Mouse (Mus musculus) mature B cell (primary cell): Measurements from ENCODE around the gene Yy1.

ENCODE experiments used
- in situ Hi-C: fragments of 300-500 bp; cut with MboI; formaldehyde crosslinking; loops from 2 replicates; pipeline ENCODE4 v1.14.3; 2019

Yy1 gene

DNA sequence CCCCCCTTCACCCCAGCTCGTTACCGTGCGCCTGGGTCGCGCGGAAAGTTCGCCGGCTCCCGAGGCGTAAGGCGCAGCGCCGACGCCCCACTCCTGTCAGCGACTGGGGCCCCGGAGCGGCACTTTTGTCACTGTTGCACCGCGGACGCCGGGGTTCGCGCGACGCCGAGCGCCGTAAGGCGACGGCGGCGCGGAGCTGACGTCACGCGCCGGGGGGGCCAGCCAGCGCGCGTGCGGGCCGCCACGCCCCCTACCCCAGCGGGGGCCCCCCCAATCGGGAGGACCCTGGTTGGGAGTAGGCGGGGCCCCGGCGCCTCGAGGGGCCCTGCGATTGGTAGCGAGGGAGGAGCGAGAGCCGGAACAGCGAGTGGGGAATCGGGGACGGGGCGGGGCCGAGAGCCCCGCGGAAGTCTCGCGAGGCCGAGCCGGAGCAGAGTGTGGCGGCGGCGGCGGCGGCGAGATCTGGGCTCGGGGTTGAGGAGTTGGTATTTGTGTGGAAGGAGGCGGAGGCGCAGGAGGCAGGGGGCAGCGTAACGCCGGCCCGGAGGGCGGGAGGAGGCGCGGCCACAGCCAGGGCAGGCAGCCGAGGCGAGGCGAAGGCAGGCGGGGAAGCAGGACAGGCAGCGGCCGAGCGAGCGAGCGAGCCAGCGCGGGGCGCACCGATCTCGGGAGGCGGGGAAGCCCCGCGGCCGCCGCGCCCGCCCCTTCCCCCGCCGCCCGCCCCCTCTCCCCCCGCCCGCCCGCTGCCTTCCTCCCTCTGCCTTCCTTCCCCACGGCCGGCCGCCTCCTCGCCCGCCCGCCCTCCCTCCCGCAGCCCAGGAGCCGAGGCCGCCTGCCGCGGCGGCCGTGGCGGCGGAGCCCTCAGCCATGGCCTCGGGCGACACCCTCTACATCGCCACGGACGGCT is at the start of gene Yy1:
TSS of gene Yy1 (plus strand) at position 428 of the 907 bp plus-strand sequence.
- in situ Hi-C loops = no loop called here

DNA sequence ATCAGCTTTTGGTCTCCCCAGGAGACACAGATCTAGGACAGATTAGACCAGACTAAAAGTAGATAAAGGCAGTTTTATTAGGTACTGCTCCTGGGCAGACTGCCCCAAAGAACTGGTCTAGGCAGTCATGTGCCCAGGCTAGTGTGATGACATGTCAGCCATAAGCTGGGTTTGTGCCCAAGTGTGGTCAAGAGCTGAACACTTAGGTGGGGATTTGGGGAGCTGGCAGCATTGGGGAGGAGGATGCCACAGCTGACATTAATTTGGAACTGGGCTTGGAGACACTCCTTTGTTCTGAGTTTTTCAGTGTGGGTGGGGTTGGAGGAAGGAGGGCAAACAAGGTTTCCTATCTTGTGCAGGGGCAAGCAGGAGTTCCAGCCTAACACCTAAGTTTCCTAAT is 46.8 kb upstream of the Yy1 start:
- in situ Hi-C loops = no loop called here

DNA sequence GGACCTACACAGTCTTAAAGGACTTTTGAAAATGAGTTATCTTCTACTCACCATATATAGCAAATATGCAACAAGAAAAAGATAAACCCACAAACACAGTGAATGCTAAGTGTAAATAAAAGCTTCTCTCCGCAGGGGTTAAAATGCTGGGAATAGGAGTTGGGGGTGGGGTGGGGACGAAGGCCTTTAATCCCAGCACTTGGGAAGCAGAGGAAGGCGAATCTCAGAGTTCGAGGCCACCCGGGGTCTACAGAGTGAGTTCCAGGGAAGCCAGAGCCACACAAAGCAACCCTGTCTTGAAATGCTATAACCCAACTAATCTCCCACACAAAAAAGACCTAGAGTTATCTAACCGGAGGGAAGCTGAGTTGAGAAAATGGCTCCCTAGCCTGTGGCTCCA is 43.8 kb upstream of the Yy1 start:
- in situ Hi-C loops = no loop called here

DNA sequence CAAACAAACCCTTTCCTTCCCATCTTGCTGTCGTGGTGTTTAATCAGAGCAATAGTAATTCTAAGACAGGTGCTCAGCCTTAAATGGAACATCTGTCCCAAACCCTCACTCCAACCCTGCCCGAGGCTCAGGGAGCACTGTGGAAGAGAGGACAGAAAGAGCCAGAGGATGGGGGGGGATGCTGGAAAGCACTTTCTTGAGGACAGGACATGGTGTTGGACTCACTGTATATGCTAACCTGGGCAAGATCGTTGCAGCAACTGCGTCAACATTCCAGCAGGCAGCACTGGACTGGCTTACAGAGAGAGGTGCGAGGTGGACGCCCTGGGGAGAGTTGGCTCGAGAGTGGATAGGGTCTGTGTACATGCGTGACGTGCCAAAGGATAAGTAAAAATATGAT is 43.3 kb upstream of the Yy1 start:
- in situ Hi-C loops = no loop called here

DNA sequence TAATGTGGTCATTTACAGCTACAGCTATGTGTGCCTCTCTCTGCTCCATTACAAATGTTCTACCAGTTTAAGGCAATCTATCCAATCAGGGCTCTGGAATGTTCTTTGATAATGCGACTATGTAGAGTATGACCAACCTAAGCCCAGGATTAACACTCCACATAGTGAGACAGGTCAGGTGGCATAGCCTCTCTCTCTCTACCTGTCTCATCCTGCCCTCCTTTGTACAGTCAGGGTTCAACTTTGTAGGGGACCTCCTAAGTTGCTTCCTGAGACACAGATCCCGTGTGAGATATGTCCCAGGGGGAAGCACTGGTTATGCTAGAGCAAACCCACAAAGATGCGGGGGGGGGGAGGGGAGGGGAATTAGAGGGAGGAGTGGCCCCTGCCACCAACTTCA is 42.5 kb upstream of the Yy1 start:
- in situ Hi-C loops = no loop called here

DNA sequence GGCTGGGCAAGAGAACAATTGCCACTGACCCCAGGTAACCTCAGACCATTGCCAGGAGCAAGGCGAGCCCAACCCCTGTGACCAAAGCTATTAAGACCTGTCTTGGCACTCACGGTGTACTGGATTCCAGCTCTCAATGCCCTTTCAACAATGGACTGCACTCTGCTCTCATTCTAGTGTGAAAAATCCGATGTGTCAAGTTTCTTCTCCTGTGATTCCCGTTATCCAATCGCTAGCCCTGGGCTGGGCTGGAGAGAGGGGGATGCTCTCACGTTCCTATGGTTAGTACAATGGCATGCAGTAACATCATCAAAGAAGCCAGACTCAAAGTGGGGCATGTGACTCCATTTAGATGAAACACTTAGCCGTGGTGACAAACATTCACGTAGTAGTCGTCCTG is 41.0 kb upstream of the Yy1 start:
- in situ Hi-C loops = no loop called here

DNA sequence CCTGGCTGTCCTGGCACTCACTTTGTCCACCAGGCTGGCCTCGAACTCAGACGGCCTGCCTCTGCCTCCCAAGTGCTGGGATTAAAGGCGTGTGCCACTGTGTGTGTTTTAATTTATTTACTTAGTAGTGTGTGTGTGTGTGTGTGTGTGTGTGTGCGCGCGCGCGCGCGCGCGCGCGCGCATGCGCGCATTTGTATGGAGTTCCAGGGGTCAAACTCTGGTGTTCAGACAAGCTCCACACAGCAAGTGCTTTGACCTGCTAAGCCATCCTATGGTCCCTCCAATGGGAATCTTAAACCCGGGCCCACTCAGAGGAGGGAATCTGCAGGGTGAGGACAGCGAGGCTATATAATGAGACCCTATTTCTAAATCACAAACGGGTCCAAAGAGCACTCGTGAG is 37.6 kb upstream of the Yy1 start:
- in situ Hi-C loops = no loop called here

DNA sequence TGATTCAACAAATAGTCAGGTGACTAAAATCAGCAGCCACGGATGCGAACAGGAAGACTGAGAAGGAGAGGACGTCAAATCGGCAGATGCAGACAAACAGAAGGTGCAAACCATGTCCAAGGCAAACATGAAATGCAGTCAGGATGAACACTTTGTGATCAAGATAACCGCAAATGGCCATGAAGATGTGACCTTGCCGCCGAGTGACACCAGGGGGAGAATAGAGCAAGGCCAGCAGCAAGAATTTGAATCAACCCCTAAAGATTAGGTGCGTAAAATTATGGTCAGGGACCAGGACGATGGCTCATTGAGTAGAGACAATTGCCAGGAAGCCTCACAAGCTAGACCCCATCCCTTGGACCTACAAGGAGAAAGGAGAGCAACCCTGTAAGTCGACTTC is 36.2 kb upstream of the Yy1 start:
- in situ Hi-C loops = no loop called here

DNA sequence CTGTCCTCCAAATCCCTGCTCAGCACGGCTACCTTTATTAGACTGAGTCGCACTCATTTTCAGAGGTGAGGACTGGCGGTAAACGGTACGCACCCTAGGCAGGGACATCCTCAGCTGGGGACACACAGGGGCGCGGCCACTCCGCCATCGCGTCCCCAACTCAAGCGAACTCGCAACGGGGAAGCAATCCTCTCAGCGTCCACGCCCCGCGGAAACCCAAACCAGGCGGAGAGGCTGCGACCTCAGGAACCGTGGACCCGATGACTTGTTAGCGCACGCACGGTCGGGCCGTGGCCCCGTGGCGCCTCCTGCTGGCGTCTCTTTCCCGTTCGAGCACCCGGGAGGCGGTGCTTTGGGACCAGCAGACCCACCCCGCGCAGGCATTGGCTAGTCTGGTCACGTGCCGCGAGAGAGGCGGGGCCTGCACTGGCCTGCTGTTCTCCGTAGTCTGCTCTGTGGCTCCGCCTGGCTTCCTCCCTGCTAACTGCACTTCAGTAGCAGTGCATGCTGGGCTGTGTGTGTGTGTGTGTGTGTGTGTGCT is 35.0 kb upstream of the Yy1 start:
- in situ Hi-C loops = no loop called here

DNA sequence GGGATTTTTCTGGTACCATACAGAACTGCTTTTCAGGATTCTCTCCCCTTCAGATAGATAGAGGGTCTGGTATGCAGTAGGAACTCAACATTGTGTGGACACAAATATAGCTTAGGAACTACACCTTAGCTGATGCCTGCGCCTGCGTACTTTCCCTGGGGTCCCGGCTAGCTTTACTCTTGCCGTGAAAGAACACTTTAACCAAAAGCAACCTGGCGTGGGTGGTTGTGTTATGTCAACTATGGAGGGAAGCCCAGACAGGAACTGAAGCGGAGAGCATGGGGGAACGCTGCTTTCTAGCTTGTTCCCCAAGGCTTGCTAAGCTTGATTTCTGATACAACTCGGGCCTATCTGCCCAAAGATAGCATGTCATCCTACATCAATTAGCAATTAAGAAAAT is 34.5 kb upstream of the Yy1 start:
- in situ Hi-C loops = no loop called here

DNA sequence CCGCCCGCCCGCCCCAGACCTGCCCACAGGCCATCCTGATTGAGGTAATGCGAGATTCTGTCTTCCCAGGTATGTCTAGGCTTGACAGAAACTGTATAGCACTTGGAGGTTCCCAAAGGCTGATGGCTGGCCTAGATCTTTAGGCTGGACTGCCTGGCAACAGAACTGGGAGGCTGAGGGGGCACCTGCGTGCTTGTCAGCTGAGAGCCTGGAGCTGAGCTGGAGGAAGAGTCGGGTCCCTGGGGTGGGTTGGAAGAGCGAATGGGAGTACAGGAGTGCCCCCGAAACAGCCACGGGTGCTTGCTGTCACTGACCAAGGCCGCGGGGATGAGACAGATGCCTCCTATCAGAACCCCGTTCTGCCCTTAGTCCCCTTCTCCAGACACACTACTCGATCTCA is 34.1 kb upstream of the Yy1 start:
- in situ Hi-C loops = no loop called here

DNA sequence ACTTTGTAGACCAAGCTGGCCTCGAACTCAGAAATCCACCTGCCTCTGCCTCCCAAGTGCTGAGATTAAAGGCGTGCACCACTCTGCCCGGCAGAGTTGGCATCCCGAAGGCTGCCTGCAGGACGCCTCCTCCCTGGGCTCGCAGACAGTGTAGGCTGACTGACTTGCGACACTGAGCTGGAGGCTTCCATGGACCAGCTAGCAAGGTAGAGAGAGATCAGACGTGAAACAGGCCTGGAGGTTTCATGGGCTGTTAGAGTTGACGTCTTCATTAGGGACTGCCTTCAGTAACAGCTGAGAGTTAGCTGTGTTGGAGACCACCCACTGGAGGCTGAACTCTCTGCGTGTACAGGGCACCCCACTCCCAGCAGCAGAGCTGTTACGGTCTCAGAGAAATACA is 33.5 kb upstream of the Yy1 start:
- in situ Hi-C loops = no loop called here

DNA sequence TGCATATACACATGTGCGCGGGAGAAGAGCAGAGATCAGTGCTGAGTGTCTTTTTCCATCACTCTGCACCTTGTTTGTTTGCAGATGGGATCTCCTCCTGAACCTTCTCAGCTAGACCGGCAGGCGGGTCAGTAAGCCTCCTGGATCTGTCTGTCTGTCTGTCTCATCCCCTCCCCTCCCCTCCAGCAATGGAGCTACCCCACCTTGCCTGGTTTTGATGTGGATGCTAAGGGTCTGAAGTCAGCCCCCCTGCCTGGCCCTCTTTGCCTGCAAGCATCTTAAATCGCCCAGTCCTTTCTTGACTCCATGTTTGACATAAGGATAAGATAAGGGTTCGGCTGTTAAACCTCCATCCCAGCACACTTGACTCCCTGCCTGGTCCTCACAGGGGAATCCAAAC is 32.8 kb upstream of the Yy1 start:
- in situ Hi-C loops = loop anchor here (10.0 kb wide), 1 partner anchor 125 kb away; no protein-coding TSS in a partner anchor

DNA sequence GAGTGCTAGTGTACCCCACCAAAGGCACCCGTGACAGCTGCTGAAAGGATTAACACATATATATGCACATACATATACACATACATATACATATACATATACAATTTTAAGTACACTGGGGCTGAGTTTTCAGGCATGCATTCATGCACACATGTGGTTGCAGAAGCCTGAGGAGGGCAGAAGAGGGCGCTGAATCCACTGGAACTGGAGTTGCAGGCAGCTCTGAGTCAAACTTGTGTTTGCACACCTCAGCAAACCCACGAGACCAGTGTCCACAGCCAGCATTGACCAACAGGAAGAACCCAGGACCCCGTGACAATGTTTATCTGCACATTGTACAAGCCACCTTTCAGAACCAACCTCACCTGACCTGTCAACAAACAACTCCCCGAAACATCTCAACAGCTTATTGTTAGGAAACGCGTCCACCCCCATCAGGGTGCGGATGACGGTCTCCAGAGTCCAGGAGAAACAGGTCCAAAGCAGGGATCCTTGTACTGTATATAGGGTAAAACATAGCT is 32.2 kb upstream of the Yy1 start:
- in situ Hi-C loops = loop anchor here (10.0 kb wide), 1 partner anchor 126 kb away; no protein-coding TSS in a partner anchor

DNA sequence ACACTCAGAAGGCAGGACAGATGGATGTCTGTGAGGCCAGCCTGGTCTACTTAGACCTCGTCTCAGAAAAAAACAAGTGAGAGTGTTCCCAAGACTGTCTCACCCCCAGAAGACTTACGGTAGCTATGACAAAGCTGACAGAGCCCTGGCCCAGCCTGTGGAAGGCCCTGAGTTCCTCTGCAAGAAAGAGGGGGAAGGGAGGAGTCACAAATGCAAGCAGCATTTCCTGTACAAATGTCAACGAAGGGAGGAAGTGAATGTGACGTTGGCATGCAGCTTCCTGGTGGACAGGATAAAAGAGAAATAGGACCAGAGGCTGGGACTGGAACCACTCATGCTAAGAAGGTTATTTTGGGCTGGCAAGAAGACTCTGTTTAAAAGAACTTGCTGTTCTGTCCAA is 31.6 kb upstream of the Yy1 start:
- in situ Hi-C loops = loop anchor here (10.0 kb wide), 1 partner anchor 126 kb away; no protein-coding TSS in a partner anchor

DNA sequence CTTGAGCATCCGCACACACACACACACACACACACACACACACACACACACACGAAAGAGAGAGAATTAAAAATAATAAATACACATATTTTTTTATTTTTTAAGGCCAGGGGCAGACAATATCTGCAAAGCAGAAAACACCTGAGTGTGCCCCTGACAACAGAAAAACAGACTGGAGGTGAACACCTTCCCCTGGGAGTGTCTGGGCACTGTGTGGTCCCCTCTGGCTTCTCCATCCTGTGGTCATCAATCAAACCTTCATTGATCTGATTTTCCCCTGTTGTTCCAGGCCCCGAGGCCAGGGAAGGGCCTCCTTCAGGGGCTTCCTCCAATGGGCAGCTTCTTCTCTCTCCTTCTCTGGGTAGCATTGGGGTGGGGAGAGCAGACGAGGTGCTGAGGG is 31.1 kb upstream of the Yy1 start:
- in situ Hi-C loops = loop anchor here (10.0 kb wide), 1 partner anchor 127 kb away; no protein-coding TSS in a partner anchor

DNA sequence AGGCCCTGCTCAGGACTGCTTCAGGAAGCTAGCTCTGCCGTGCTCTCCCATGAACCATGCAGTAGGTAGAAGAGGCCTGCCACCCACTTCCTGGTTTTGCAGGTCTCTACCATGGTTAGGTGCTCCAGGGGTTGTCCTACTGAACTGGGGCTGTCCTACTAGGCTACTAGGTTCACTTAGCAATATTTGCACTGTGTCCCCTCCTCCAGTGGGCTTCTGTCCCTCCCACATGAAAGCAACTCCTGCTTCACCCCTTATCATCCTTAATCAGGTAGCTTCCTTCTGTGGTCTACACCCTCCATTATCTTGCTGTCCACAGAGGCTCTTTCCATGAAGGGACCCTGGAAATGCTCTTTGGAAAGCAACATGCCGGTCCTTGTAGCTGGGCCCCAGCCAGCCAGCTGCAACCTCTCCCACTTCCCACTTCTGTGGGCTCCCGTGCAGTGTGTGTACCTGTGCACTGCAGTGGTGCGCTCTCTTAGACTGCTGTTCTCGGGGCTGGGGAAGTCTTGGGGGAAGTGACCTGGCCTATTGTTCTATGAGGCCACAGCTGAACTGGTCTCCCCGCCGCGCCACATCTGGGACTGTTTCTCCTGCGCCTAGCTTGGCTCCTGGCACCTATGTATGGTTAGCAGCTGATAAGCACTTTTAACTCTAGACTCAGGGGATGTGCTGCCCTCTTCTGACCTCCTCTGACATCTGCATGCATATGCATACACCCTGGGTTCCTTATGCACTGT is 29.5 kb upstream of the Yy1 start:
- in situ Hi-C loops = loop anchor here (10.0 kb wide), 1 partner anchor 128 kb away; no protein-coding TSS in a partner anchor

DNA sequence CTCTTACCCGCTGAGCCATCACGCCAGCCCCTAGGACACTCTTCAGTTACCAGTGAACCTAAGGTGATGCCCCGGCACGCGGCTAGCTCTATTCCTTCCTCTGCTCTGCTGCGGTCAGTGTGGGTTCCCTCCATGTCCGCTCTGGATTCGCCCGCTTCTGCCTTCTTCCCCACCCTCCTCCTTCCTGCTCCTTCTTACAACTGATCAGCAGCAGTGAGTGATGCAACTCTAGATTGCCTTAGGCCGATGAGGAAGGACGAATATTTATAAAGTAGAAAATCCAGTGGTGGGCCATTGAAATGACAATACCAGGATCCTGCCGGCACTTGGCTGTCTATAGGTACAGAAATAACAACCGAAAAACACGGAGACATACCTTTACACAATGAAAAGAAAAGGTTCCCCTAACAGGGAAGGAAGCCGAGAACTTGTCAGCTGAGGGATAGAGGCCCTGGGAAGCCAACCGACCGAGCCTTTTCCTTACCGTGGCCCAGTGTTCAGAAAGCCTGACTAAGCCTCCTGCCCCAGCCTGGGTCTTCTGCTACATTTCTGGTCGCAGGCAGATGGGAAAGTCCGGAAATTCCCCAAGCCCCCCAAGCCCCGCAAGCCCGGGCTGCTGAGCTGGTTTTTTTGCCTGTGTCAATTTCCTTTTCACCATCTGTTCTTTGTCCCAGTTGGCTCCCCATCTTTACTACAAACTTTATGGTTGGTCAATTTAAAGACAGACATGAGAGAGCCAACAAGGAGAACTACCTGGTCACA is 27.7 kb upstream of the Yy1 start:
- in situ Hi-C loops = loop anchor here (10.0 kb wide), 1 partner anchor 130 kb away; no protein-coding TSS in a partner anchor

DNA sequence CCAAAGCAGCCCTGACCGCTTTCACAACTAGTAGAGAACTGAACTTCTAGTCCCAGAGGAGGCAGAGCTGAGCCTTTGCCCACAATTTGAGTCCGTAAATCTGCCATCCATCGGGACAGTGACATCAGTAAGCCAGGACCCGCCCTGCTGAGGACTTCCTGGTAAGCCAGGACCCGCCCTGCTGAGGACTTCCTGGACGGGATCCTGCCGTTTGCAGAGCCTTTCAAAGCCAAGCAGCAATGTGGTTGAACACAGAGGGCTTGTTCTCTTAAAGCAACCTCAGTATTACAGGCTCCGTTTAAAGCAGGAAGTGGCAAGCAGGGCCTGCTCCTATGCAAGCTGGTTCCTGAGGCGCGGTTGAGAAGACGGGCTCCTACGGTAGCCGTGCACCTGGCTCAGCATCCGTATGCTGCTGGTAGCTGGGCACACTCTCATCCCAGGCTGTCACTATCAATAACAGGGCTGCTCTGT is 27.0 kb upstream of the Yy1 start:
- in situ Hi-C loops = loop anchor here (10.0 kb wide), 1 partner anchor 131 kb away; no protein-coding TSS in a partner anchor

DNA sequence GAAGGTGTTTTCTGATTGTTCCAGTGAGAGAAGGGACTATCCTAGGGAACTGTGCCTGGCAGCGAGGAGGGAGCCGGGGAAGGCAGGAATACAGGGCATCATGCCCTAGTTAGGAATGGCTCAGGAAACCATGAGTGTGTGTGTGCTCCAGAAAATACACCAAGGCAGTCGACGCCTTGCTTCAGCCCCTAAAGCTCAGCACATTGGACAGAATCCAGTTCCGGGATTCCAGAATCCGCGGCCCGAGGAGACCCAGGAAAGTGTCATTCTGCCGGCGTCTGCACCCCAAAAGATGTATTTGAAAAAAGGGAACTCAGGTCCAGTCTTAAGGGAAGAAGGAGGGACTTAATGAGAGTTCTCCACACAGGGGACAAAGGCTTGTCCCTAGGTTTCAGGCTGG is 26.5 kb upstream of the Yy1 start:
- in situ Hi-C loops = loop anchor here (10.0 kb wide), 1 partner anchor 132 kb away; no protein-coding TSS in a partner anchor

DNA sequence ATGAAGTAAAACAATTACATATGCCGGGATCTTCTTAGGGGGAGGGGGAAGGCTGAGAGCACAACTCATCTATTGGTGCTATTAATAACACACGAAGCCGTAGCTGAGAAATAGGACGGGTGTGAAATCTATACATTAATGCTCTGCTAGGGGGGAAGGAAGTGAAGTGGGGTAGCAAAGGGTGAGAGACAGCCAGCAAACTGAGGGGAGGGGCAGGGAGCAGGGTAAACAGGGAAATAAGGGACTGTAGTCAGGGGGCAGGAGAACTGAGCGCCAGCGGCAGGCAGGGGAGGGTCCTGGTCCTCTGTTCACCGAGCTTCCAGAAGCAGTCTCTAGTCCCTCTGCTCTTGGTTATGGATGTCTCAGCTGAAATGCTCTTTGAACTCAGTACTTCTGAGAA is 25.9 kb upstream of the Yy1 start:
- in situ Hi-C loops = loop anchor here (10.0 kb wide), 1 partner anchor 132 kb away; no protein-coding TSS in a partner anchor
